Mouse (Mus musculus): Measurements from ENCODE around the gene Tle1.
A peak's percentile ranks its signal among the peaks of the same experiment; 100 is the strongest.

Tle1 gene

DNA sequence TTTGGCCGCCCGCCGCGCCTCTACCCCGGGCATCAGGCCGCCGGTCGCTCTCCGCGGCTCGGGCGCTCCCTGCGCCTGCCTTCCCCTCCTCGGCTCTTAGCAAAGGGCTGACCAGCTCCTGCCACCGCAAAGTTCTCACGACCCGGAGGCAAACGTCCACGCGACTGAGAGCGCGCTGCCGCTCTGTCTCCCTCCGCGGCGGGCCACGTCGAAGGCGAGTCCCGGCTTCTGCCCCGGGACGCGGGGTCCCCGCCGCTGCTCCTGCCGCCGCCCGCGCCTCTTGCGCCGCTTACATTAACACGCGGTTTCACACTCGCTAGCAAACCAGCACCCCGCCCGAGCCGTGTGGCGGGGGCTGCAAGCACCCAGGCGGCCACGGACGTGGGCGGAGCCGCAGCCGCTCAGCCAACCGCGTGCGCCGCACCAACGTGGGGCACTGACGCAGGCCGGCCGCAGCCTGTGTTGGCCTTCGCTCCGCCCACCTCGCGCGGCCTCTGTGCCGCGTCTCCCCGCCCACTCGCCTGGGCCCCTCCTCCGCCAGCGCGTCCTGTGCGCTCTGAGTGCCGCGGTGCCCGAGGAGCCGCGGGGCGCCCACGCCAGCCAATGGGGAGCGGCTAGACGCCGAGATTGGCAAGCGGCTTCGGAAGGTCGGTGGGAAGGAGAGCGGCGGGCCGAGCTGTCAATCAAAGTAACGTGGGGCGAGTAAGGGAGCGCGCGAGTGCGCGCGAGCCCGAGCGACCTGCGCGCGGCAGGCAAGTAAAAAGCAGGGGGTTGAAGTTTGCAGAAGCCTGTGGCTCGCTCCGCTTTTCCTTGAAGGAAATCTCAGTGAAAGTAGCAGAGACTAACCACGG, at the start of gene Tle1:
Tle1 (minus strand) TSS at position 361 of the 851 bp plus-strand sequence.
- DNase-seq (ENCODE audit: low read depth): peak; percentile 93

DNA sequence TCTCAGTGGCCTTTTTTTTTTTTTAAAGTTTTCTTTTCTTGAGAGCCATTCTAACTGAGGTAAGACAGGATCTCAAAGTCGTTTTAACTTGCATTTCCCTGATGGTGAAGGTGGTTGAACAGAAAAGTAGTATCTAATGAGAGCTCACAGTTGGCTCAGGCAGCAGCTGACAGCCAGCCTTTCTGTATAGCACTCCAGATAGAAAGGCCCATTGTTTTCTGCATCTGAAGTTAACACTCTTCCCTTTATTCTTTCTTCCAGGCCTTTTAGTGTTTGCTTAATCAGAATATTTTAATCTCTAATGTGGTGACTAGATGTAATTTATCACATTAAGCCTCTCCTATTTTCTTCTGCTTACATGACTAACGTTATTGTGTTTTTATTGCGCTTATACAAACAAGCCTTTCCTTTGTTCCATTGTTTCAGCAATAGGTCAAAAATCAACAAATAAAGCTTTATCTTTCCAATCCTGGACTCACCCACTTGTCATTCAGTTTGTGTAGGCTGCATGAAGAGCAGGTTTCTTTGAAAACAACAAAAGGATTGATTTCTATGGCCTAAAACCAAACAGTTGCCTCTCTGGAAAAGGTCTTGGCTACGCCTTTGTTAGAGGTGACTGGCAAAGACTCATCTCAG, 33.0 kb upstream of the Tle1 start:
- DNase-seq (ENCODE audit: low read depth): no peak

DNA sequence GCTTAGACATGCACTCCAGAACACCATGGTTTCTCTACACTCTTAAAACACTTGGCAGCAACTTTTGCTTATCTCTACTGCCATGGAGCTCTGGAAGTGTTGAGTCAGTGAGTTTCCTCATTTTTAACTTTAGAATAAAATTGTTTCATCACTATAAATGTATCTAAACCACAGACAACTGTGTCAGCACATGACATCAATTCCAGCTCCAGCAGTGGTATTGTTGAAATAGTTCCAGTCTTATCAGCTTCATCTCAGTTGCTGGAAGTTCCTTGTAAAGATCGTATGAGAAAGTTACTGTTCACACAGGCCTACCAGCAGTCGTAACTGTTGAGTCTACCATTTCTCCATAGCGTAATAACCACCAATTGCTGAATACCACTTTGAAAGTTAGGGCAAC, 31.5 kb upstream of the Tle1 start:
- no peak for DNase-seq (ENCODE audit: low read depth)

DNA sequence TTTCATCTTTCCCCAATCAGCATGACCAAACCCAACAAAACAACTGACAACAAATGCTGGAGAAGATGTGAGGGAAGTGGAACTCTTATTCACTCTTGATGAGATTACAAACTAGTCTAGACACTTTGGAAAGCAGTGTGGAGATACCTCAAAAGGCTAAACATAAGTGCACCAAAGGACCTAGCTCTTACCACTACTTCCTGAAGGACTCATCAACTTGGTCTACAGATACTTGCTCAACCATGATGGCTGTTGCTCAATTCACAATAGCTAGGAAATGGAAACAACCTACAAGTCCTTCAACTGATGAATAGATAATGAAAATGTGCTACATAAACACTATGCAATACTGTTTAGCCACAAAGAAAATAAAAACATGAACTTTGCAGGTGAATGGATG, 30.1 kb upstream of the Tle1 start:
- no peak for DNase-seq (ENCODE audit: low read depth)

DNA sequence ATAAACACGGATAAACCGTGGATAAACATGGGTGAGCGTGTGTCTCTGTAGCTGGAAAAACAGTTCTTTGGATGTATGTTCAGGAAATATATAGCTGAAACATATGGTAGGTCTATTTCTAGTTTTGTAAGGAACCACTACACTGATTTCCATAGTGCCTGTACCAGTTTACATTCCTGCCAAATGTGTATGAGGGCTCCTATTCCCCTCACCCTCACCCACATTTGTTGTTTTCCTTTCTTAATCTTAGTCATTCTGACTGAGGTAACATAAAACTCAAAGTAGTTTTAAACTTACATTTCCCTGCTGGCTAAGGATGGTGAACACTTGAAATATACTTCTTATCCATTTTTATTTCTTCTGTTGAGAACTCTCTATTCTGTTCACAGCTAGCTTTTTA, 20.9 kb upstream of the Tle1 start:
- no peak for DNase-seq (ENCODE audit: low read depth)

DNA sequence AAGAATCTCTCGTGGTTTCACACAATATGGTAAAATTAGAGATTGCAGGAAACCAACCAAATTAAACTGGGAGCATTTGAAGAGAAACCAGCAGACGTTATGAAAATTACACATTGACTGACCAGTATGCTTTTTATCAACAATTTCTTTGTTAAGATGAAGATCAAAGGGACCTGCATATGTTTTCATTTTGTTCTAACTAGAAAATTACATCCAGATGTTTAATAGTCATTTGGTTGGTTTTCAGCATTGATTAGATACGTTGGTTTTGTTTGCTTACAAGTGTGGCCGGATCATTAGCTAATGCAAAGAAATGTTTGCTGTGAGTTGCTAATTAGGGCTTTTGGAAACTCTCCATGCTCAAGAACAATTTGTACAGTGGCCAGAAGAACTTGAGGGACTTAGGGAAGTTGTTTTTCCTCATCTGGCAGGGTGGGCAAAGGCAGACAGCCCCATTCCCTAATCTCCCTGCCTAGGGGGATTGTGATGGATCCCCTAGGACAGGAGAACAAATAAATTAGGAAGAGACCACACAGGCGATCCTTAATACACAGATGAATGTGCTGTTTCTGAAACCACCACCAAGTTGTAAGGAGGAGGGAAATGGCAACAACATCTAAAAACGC, 3.8 kb upstream of the Tle1 start:
- no peak for DNase-seq (ENCODE audit: low read depth)

DNA sequence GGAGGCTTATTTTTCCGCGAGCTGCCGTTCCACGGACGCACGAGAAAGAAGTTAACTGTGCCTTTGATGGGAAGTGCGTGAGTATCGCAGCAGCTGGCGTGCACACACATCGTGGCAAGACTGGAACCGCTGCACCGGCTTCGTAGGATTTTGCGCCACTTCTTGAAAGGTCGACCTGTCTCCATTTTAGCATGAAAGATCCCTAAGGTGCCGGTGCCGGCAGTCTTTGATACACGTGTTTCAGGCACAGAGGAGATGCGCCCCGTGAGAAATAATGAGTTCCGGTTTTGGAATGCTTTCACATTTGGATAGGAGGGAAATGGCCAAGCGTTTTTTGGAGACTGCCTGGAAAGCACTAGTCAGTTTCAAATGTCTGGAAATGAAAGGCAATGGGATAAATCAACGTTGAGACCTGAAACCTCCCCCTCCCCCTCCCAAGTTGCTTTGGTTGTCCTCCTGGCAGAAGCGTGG, 837 bp upstream of the Tle1 start:
- DNase-seq (ENCODE audit: low read depth): no peak

DNA sequence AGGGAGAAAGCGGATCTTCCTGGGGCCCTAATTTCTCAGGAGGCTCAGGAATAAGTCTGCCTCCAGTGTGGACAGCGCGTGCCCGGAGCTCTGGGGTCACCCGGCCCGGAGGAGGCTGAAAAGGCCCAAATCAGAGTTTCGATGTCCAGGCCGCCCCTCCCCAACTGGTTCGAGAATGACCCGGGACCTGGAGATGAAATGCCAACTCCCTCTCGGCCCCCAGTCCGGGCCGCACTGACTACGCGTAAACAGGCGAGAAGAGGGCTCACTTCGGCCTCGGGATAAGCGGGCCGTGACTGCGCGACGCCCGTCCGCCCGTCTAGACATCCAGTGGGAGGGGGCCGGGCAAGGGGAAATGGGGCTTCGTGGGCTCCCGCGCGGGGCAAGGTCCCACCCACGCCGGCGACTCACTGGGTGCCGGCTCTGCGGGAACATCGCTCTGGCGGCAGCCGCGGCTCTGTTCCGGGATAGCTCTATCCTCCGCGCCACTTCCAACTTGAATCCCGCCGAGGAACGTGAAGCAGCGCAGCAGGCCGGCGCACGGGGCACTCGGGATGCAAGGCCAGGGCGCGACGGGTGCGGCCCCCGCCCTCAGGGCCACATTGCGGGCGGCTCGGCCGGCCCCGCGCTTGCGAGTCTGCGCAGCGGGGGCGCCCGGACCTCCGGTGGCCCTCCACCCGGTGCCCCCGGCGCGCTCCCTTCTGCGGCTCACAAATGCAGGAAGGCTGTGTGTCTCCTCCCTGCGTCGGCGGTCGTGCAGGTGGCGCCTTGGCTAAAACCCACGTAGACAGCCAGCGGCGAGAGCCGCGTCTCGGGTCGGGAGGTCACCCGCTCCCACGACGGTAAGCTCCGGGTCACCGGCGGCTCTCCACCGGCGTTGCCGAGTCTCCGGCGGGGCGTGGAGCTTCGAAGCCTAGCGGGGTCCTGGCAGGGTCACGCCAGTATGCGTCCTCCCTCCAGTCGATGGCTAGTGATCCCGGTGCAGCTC, 854 bp downstream of the Tle1 start:
- DNase-seq (ENCODE audit: low read depth): peak; percentile 22

DNA sequence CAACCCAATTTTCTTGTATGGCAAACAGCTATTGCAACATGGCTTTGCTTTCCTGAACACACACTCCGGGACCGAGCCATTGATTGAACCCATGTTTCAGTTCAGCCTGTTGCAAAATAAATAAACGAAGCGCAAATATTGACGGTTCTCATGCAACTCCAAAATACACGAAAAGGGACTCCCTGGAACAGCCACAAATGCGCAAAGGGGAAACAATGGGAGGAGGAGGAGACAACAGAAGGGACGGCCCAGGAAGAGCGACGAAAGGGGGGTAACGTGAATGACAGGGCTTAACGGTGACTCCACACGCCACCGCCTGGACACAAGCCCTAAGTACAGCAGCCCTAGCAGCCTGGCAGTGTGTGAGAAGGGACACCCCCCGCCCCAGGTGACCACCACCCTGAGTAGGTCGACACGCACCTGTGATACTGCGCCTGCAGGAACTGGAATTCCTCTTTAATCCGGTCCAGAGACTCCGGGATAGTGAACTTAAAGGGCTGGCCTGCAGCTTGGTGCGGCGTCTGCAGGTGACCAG, 1.8 kb downstream of the Tle1 start:
- DNase-seq (ENCODE audit: low read depth): peak; percentile 66

DNA sequence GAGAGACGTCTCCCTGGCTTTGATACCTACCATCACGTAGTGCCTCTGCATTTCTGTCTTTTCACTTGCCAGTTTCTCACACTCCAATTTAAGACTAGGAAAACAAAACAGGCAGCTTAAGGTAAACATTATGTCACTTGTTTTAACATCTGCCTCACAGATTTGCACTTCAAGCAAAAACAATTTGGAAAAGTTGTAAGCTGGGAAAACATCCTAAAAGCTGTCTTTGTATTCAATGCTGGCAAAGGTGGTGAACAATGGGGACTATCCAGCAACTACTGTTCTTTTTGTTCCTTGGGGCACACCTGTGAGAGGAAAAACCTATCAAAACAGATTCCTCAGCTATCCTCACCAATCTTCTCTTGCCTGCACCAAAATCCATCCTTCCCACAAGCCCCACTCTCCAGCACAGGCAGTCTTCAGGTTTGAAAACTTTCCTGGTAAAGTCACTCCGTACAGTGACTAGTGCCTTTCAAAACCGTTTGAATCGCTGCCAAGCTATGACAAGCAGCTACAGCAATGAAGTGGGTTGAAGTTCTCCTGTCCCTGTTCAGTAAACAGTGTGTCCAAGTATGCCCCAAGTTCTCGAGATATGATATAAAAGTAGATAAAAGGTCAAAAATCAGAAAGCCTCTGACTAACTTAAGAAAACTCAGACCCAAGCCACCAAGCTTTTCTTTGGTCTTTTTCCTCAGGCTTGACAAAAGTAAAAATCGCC, 2.7 kb downstream of the Tle1 start:
- no peak for DNase-seq (ENCODE audit: low read depth)

DNA sequence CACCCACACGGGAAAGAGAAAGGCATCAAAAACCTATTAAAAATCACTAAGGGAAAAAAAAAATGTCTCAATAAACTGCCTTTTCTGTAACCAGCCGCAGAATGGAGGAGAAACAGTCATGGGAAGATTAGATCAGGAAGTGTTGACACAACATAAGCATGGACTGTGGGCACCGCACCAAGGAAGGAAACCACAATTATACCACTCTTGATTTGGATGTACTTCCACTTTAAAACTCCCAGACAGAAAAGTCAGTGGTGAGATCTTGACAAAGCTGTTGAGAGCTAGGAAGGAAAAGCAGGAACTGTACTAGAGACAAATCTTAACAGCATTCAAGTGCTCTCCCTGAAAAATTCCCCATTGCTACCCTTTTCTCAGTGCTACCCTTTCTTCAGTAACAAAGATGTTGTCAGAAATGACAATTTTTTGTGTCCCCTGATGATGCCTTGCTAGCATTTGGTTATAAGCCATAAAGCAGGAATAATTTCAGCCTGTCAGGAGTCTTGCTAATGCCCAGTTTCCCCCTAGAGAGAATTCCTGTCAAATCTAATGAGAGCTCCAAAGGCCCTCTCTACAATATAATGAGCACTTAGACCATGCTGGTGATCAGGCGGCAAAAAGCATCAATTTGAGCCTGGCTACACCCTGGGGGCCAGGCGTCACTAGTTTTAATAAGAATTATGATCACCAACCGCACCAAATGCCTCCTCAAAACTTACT, 5.4 kb downstream of the Tle1 start:
- DNase-seq (ENCODE audit: low read depth): no peak

DNA sequence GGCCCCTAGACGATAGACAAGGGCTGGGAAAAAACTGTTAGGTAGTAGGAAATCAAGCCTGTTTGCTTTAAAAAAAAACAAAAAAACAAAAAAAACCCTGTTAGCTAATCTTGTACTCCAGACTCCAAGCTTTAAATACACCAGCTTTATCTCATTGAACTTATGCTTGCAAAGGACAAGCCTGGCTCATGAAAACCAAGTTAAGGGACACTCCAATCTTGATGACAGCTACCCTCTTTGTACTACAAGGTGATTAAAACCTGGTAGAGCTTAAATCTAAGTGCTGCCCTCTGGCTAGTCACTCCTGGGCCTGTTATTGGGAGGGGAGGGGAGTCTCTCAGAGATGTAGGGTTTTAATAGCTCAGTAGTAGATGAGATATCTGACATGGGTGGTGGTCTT, 7.4 kb downstream of the Tle1 start:
- no peak for DNase-seq (ENCODE audit: low read depth)

DNA sequence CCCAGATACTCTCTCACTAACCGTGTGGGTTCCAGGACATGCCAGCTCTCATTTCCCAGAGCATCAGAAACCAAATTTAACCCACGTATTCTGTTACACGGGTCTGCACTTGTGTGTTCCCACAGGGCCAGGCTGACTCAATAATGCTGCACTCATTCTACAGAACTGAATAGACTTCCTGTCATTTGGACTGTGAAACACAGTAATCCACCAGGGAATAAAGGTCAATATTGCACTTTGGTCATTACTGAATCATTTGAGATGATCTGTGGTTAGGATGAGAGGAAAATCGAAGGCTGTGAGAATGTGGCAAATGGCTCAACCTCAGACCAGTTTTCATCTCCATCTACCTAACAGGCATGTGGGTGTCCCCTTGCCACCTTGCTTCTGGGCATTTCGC, 16.2 kb downstream of the Tle1 start:
- no peak for DNase-seq (ENCODE audit: low read depth)

DNA sequence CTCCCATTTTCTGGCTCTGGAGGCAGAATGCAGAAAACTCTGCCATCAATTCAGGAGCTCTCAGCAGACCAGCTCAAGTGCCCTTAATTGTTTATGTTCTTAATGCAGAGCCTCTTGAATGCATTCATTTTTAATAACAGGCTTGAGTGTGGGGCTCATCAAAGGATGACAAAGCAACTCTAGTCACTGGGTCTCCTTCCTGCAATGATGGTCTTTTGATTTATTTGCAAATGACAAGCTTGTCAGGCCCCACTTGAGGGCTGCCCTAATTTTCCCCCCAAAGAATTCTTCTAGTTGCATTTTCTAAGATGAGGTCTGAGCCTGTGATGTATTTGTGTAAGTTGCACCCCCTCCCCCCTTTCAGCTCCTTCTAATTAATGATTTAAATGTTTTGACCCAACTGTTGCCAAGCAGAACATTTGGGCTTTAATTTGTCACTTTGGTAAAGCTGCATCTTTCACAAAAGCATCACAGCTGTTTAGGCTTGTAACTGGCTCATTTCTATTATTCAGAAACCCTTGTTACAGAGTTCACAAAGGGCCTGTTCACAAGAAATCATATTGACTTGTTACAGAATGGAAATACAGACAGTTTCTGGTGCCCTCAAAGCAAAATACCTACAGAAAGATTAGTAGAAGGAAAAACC, 18.3 kb downstream of the Tle1 start:
- no peak for DNase-seq (ENCODE audit: low read depth)

DNA sequence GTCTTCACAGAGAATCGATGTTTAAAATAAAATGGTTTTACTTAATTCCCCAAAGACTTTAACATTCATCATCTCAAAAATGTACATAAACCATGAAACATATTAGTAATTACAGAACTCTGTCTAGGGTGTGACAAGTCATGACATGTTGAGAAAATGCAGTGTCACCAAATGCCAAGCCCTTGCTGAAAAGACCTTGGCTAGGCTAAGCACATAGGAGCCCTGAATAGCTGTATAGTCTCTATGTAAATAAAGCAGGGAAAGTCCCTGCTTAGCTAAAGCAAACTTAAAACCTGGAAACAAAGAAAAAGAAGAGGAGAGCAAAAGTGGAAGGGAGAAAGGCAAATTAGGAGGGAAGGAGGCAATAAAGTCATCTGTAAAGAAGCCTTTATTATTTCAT, 24.8 kb downstream of the Tle1 start:
- no peak for DNase-seq (ENCODE audit: low read depth)

DNA sequence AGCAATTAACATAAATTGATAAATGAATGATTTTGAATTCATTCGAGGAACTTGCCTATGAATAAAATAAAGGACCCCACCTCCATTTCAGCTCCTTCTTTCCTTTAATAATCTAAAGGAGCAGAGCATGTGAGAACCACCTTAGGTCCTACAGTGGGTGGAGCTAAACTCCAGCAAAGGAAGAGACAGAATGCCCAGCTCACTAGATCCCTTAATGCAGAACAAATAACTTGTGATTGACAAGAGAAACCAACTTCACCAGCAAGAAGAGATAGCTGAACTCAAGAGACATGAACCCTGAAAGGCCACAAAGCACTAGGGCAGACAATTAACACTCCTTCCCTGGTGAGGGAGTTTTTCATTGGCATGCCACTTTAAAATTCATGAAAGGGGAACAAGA, 32.5 kb downstream of the Tle1 start:
- DNase-seq (ENCODE audit: low read depth): no peak

DNA sequence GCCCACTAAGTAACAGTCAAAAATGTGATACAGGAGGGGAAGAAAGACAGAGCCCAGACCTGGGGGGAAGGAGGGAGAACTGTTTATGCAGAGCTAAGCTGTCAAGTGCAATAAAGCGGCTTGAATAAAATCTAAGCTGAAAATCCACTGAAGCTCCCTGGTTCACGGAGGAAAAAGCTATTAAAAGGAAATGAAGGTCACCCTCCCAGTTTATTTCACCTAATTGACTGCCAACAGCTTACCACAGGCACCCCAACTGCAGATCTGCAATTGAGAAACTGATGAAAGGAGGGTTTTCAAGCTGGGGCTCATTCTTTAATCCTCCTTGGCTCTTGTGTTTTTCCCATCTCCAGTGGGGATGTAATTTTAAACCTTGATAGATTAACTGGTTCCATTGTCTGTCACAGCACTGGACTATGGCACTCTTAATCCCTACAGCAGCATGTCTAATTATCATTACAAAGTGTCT, 32.9 kb downstream of the Tle1 start:
- DNase-seq (ENCODE audit: low read depth): no peak

DNA sequence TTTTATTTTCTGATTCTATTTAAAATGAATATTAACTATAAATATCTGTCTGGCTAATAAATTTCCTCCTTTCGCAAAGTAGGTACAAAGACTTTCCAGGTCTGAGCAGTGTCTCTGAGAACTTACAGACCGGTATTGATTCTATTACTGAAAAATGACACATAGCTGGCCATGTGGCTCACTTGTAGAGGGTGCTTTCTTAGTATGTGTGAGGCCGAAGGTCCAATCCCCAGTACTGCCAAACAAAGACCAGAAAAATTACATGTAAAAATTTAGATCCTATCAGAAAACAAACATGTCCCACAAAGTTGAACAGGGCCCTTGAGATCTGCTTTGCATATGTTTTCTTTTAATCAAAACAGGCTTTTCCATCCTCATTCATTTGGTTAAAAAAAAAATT, 33.5 kb downstream of the Tle1 start:
- DNase-seq (ENCODE audit: low read depth): no peak

DNA sequence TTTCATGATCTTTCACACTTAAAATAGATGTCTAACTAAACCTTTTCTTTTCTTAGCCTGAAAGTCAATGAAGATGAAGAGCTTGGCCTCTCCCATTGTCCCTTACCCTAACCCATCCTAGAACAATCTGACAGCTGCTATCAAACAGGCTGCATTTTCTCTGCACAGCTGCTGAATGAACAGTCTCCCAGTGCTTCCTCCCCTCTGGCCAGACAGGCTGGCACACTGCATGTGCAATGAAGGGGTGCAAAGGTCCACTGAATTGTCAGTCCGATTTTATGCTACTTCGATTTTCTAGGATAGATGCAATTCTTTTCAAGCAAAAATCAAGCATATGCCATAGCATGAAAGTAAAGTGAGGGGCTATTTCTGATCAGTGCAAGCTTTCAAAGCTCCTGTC, 34.2 kb downstream of the Tle1 start:
- DNase-seq (ENCODE audit: low read depth): no peak

DNA sequence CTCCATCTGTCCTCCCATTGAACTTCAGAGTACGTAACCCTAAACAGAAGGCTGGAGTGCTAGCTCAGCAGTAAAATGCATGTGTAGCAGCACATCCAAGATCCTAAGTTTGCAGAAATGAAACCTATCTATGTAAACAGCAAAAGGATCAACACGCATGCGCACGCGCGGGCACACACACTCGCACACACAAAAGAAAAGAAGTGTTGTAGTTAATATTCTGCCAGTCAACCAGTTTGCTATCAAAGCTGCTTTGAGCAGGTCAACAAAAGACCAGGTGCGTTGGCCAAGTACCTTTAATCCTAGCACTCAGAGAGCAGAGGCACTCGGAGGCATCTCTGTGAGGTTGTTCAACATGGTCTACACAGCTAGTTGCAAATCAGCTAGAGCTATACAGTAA, 35.0 kb downstream of the Tle1 start:
- DNase-seq (ENCODE audit: low read depth): no peak

Measured in c-Kit-positive CD71-positive TER-119-negative erythroid progenitor cells, embryonic 14.5 days (primary cell).